Mouse (Mus musculus) heart, postnatal 0 days (tissue): ENCODE measurements around the gene Agmo. TPM values are rescaled to one million over a fixed set of nuclear protein-coding genes. Genes with fewer than 3 reads are reported as not detected.
A peak's percentile ranks its signal among the peaks of the same experiment; 100 is the strongest.

ENCODE experiments used
- ATAC-seq: fragments of 200-750 bp; cut with Nextera tagmentation; 2 replicates; pipeline ENCODE4 v1.8.0; 2017; ENCODE audit warnings: low read depth, moderate number of reproducible peaks, moderate library complexity; ENCODE audit not compliant: insufficient read depth
- DNase-seq: peaks from one replicate; pipeline ENCODE4 v3.0.0-alpha.2; 2016; ENCODE audit warnings: low spot score
- H3K27ac ChIP-seq: fragments of 300-500 bp; sonication (generic); 2 replicates; pipeline ENCODE4 v1.5.1; 2014; ENCODE audit warnings: low read depth, mild to moderate bottlenecking
- H3K27me3 ChIP-seq: fragments of 300-500 bp; sonication (generic); 2 replicates; pipeline ENCODE4 v1.6.1; 2014; ENCODE audit warnings: low read length, mixed read lengths; ENCODE audit not compliant: control insufficient read depth, insufficient read depth
- H3K36me3 ChIP-seq: fragments of 300-500 bp; sonication (generic); replicated peaks from 2 replicates; pipeline ENCODE4 v1.6.1; 2014; ENCODE audit warnings: low read length, mixed read lengths; ENCODE audit not compliant: control insufficient read depth, insufficient read depth
- H3K4me1 ChIP-seq: fragments of 300-500 bp; sonication (generic); 2 replicates; pipeline ENCODE4 v1.6.1; 2014; ENCODE audit warnings: antibody characterized with exemption; ENCODE audit not compliant: control insufficient read depth, insufficient read depth
- H3K4me2 ChIP-seq: fragments of 300-500 bp; sonication (generic); 2 replicates; pipeline ENCODE4 v1.6.1; 2014; ENCODE audit warnings: low read depth, mild to moderate bottlenecking, low read length, moderate library complexity
- H3K4me3 ChIP-seq: fragments of 300-500 bp; sonication (generic); 2 replicates; pipeline ENCODE4 v1.5.1; 2014; ENCODE audit warnings: low read depth, low read length
- H3K9ac ChIP-seq: fragments of 300-500 bp; sonication (generic); replicated peaks from 2 replicates; pipeline ENCODE4 v1.6.1; 2014; ENCODE audit warnings: low read depth, low read length, mixed read lengths
- H3K9me3 ChIP-seq: fragments of 300-500 bp; sonication (generic); replicated peaks from 2 replicates; pipeline ENCODE4 v1.6.1; 2016; ENCODE audit warnings: low read length; ENCODE audit not compliant: control insufficient read depth
- CTCF ChIP-seq: IDR thresholded peaks from 2 replicates; pipeline ENCODE4 v1.5.1; 2016; ENCODE audit warnings: antibody characterized with exemption, control low read depth, low read depth
- EP300 ChIP-seq: IDR thresholded peaks from 2 replicates; pipeline ENCODE4 v1.6.1; 2016; ENCODE audit warnings: antibody characterized with exemption, low read depth
- WGBS: fragments of 180-500 bp; shearing (Covaris S2); extraction: QIAGEN DNeasy Blood & Tissue Kit; methylation state at CpG from one replicate; pipeline ENCODE4 v1.1.7; 2014; 5-methylcytosine and 5-hydroxymethylcytosine counted together
- polyA plus RNA-seq: library from polyadenylated mRNA; unstranded; fragments of >200 nt; fragmentation: Nextera tagmentation; extraction: Ambion mirVana; gene quantifications from 2 replicates; pipeline ENCODE4 v1.2.1, GENCODE M21; 2015
- total RNA-seq: library from RNA; depleted of rRNA; stranded (reverse); fragments of >200 nt; gene quantifications from 2 replicates; pipeline ENCODE4 v1.2.3, GENCODE M21; 2014; ENCODE audit warnings: low replicate concordance

The Agmo gene
- total and polyA plus RNA-seq, 2 experiments from 2014 or later, result 0.70 to 1.9 TPM

DNA sequence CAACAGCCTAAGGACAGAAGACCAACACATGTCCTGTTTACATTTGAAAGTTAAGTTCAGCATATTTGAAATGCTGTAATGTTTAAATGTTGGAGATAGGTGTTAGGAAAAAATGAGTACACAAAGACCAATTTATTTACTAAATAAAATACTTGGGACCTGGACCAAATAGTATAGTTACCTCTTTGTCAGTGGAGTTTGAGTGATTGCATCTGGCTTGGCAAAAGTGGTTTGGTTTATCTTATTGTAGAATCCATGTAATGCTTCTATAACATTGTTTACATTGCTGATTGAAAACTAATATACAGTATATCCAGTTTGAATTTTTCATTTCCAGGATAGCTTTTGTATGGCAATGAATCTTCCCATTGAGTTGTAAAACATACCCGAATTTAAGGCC, 193.0 kb downstream of the Agmo start:
- H3K4me1 ChIP-seq, result no peaks in the 10 kb centered on the region
- no peaks in the 10 kb centered on the region for H3K9me3 ChIP-seq
- no peak overlapping the region for H3K4me3 ChIP-seq
- no peak overlapping the region for H3K27ac ChIP-seq
- H3K4me2 ChIP-seq, result no peak overlapping the region
- 54% methylated on average over 1 of the region's 1 CpGs for WGBS
- TF ChIP-seq EP300, result no peak
- no peak for TF ChIP-seq CTCF
- ATAC-seq (no peak), DNase-seq (no peak)
- no peak overlapping the region for H3K9ac ChIP-seq
- H3K36me3 ChIP-seq, result no peaks in the 10 kb centered on the region
- H3K27me3 ChIP-seq, result no peaks in the 10 kb centered on the region

DNA sequence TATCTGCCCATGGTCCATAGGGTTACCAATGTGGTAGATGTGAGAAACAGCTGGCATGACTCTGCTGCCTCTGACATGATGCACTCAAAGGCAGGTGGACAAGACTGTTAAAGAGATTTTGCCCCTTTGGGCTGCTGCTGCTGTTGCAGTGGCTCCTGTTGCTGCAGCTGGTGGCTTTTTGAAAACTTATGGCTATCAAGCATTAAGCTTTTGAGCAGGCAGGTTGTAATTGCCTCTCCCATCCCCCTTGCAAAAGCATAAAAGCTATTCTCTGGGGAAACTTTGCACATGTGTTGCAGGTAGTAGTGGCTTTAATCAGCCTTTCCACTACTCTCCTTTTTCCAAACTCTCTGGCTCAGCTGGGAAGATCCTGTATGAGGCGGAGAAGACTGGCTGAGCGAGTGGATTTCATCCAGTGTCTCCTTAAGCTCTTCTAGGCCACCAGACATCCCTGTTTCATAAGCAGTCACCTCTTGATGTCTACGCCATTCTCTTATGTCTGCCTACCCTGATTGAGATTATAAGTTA, 201.1 kb downstream of the Agmo start:
- no peak for DNase-seq
- no peak for ATAC-seq
- Histone ChIP-seq H3K4me3 (no peak overlapping the region), H3K4me1 (no peaks in the 10 kb centered on the region), H3K4me2 (no peak overlapping the region), H3K36me3 (no peaks in the 10 kb centered on the region), H3K27me3 (no peaks in the 10 kb centered on the region), H3K9me3 (no peaks in the 10 kb centered on the region), H3K9ac (no peak overlapping the region), H3K27ac (no peak overlapping the region)
- WGBS, result 81% methylated on average over 3 of the region's 3 CpGs
- no peak for TF ChIP-seq EP300
- TF ChIP-seq CTCF, result no peak

DNA sequence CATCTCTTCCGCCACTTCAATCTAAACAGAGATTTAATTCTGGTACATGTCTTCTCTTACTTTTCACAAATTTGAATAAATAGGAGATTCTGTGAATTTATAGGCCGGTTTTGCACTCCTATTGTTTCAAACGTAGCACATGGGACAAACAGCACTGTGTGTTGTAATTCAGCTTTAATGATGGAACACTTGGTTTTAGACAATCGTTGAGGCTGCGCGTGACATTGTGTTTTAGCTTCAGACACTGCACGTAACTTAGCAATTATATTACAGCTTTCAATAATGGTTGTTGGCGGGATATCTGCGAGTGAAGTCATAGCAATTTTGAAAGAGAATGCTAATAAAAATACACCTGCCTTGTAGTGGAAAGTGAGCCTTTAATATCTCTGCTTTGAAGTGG, 203.8 kb downstream of the Agmo start:
- H3K9me3 ChIP-seq, result no peaks in the 10 kb centered on the region
- 78% methylated on average over 9 of the region's 9 CpGs for WGBS
- TF ChIP-seq EP300 (no peak), CTCF (no peak)

DNA sequence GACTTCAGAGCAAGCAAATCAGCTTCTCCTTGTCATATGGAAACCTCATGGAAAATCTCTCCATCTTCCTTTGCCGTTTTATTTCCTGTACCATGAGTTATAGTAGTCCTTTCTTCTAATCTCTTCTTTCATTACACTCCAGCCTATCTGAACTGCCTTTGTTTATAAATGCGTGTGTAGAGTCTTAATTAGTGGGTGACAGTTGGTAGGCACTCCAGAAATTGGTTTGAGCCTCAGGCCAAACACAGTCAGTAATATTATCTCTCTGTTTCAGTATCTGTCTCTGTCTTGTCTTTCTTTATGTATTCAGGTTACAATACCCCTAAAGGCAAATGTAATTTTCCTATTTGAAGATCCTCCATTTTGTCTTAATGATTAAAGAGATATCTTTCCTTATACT, 208.2 kb downstream of the Agmo start:
- Histone ChIP-seq H3K27me3 (no peaks in the 10 kb centered on the region), H3K9ac (no peak overlapping the region), H3K4me1 (no peaks in the 10 kb centered on the region), H3K4me3 (no peak overlapping the region), H3K4me2 (no peak overlapping the region), H3K9me3 (no peaks in the 10 kb centered on the region), H3K36me3 (no peaks in the 10 kb centered on the region), H3K27ac (no peak overlapping the region)
- 40% methylated on average over 2 of the region's 2 CpGs for WGBS
- TF ChIP-seq EP300 (no peak), CTCF (no peak)
- DNase-seq, result no peak
- no peak for ATAC-seq

More for the DNA sequence above, 203.8 kb downstream of the Agmo start:
- Histone ChIP-seq H3K4me2 (no peak overlapping the region), H3K27me3 (no peaks in the 10 kb centered on the region), H3K4me3 (no peak overlapping the region), H3K9ac (no peak overlapping the region), H3K36me3 (no peaks in the 10 kb centered on the region), H3K27ac (no peak overlapping the region), H3K4me1 (no peaks in the 10 kb centered on the region)
- ATAC-seq (no peak), DNase-seq (no peak)

DNA sequence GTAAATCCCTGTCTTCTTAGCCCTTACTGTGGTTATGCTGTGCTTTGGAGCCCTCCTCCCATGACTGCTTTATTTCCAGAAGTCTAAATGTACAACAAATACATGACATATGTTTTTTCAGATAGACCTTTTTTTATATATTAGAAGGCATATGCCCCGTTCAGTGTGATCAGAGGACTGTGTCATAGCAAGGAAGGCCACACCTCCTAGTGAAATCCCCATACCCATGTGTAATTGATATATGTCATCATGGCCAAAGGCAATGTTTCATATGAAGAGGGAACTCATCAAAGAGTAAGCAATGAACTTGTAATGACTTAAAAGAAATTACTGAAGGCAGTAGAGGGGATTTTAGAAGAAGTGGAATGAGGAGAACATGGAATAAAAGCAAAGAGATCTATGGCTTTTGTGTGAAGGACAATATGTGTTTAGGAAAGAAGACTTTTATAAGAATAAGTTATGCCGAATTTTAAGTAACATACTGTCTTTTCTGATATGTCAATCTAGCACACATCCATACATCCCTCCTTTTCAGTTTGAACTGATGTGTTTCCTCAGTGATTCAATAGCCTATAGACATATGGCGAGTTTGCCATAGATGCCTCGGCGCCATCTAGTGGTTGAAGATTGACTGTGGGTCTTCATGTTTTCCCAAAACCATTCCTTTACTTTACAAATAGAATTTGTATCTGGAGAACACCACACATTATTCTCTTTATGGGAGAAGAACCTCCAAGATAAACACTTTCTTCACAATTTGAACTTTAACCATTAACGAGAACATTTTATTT, 209.1 kb downstream of the Agmo start:
- Histone ChIP-seq H3K9ac (no peak overlapping the region), H3K4me3 (no peak overlapping the region), H3K4me2 (no peak overlapping the region), H3K4me1 (no peaks in the 10 kb centered on the region), H3K27me3 (no peaks in the 10 kb centered on the region), H3K9me3 (no peaks in the 10 kb centered on the region), H3K27ac (no peak overlapping the region), H3K36me3 (no peaks in the 10 kb centered on the region)
- DNase-seq (peak; percentile 19), ATAC-seq (no peak)
- 10% methylated on average over 6 of the region's 6 CpGs for WGBS
- TF ChIP-seq EP300, result no peak
- TF ChIP-seq CTCF, result peak; percentile 85

DNA sequence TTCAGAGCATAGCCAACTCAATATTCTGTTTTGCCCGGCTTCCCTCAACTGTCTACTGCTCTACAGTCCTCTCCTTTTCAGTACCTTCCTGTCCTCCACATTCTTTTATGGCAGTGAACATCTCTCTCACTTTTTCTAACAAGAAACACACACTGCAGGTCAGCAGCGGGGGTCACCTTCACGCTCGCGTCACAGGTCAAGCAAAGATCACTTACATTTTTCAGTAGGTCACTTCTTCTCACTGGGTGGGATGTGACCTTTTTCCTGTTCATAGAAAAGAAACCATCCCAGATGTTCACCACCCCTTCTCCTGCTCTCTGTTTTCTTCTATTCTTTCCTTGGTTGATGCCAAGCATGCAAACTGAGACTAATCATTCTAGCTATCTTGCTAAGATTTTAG, 230.2 kb downstream of the Agmo start:
- Histone ChIP-seq H3K36me3 (no peaks in the 10 kb centered on the region), H3K9me3 (no peaks in the 10 kb centered on the region), H3K27me3 (no peaks in the 10 kb centered on the region), H3K4me1 (no peaks in the 10 kb centered on the region), H3K27ac (no peak overlapping the region), H3K9ac (no peak overlapping the region), H3K4me2 (no peak overlapping the region), H3K4me3 (no peak overlapping the region)
- ATAC-seq (no peak), DNase-seq (no peak)
- WGBS, result 74% methylated on average over 5 of the region's 5 CpGs
- TF ChIP-seq EP300, result no peak
- no peak for TF ChIP-seq CTCF
